Mouse (Mus musculus): Measurements from ENCODE around the gene Gcnt1. TPM values are rescaled to one million over a fixed set of nuclear protein-coding genes. Genes with fewer than 3 reads are reported as not detected.

Gcnt1 gene
- polyA plus RNA-seq, 1 experiment: 0.14 TPM

DNA sequence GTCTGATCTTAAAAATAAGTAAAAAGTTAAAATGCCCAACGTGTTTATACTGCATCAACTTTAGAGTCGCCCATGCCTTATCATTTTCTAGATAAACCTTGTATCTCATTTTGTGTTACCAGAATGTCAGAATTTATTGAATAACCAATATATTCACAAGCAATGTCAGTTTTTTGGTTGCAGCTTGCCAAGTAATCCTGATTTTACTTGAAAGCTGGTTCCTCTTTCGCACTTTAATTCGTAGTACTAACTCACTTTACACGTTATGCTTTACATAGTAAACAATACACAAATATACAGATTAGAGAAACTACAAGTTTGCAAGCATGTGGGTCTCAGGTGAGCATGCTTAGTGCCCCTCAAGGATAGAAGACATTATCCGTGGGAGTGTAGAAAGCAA lies 15.7 kb downstream of the Gcnt1 start:
- Histone ChIP-seq H3K4me3 (replicated peaks) (peak overlapping the region; percentile 87), H3K27me3 (ENCODE audit: control insufficient read depth) (peaks cover 43% of the 10 kb centered on the region), H3K9me3 (ENCODE audit: control insufficient read depth, low read length) (no peaks in the 10 kb centered on the region), H3K36me3 (ENCODE audit: control insufficient read depth) (peaks cover 17% of the 10 kb centered on the region), H3K4me1 (ENCODE audit: control insufficient read depth) (peaks cover 78% of the 10 kb centered on the region)
- TF ChIP-seq GATA1 (IDR thresholded peaks at IDR 0.05; ENCODE audit: low read length): no peak
- no peak for TF ChIP-seq TAL1 (IDR thresholded peaks at IDR 0.05; ENCODE audit: low read length)

DNA sequence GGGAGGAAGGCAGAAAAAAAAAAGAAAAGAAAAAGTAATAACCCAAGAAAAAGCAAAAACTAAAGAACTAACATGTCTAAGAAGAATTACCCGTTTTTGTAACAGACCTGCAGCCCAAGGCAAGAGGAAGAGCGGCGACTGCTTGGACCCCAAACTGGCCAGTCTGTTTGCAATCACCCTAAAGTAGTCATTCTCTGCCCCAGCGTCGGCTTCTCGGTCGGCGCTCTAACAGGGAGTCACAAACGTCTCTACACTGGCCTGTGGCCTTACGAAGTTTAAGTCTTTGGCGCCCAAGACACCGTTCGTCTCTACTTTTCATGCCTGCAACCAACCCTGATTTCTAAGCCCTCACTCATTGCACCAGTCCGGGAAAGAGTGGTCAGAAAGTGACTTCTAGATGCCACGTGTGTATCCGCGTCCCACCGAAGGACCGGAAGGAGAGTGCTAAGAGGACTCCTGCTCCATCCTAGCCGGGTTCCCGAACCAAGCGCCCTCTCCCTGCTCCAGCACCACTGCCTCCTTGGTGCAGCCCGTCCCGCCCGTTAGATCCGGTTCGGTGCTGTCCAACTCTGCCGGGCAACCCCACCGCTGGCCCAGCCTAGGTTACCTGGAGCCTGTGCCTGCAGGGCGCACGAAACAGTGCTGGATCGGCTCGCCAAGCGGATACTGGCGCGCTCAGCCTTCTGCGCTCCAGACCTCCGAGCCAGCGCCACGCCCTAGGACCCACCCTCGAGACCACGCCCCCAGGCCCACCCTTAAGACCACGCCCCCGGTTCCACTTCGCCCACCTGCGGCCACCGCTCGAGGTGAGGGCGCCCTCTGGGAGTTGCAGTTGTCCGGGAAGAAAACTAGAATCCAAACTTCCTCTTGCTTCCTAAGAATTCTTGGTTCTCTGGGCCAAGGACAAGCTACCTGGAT lies 16.4 kb downstream of the Gcnt1 start:
- TF ChIP-seq TAL1 (IDR thresholded peaks at IDR 0.05; ENCODE audit: low read length) (no peak), GATA1 (IDR thresholded peaks at IDR 0.05; ENCODE audit: low read length) (no peak)
- H3K4me1 ChIP-seq (ENCODE audit: control insufficient read depth): peaks cover 80% of the 10 kb centered on the region
- H3K9me3 ChIP-seq (ENCODE audit: control insufficient read depth, low read length): no peaks in the 10 kb centered on the region
- peaks cover 22% of the 10 kb centered on the region for H3K36me3 ChIP-seq (ENCODE audit: control insufficient read depth)
- H3K27me3 ChIP-seq (ENCODE audit: control insufficient read depth): peaks cover 43% of the 10 kb centered on the region
- peak overlapping the region; percentile 87 for H3K4me3 ChIP-seq (replicated peaks)

GRCm38 (mm10) chr19:17355361-17355760 lies 17.3 kb downstream of the Gcnt1 start:
- H3K4me3 ChIP-seq (replicated peaks): peak overlapping the region; percentile 87

DNA sequence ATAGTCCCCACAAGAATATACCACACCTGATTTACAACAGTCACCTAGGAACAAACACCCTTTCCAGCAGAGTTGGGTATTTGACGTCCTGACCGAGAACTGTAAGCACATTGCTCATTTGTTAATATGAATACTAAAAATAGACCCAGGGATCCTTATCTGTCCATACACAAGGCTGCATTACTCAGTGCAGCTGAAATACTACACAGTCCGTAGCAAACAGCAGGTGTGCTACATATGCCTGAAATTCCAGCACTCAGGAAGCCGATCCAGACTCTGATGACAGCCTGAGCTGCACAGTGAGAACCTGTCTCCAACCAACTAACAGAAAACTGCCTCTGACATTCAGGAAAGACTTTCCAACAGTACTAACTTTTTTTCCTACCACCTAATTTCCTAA lies 17.8 kb downstream of the Gcnt1 start:
- Histone ChIP-seq H3K27me3 (ENCODE audit: control insufficient read depth) (peaks cover 36% of the 10 kb centered on the region), H3K36me3 (ENCODE audit: control insufficient read depth) (peaks cover 31% of the 10 kb centered on the region), H3K4me3 (replicated peaks) (peak overlapping the region; percentile 87), H3K4me1 (ENCODE audit: control insufficient read depth) (peaks cover 79% of the 10 kb centered on the region), H3K9me3 (ENCODE audit: control insufficient read depth, low read length) (no peaks in the 10 kb centered on the region)
- TF ChIP-seq TAL1 (IDR thresholded peaks at IDR 0.05; ENCODE audit: low read length) (no peak), GATA1 (IDR thresholded peaks at IDR 0.05; ENCODE audit: low read length) (0 out of 2 replicates have a peak, but pooled peaks have one; percentile 37)

More at GRCm38 (mm10) chr19:17355361-17355760, 17.3 kb downstream of the Gcnt1 start:
- Histone ChIP-seq H3K36me3 (ENCODE audit: control insufficient read depth) (peaks cover 27% of the 10 kb centered on the region), H3K4me1 (ENCODE audit: control insufficient read depth) (peaks cover 80% of the 10 kb centered on the region), H3K27me3 (ENCODE audit: control insufficient read depth) (peaks cover 41% of the 10 kb centered on the region), H3K9me3 (ENCODE audit: control insufficient read depth, low read length) (no peaks in the 10 kb centered on the region)
- TF ChIP-seq GATA1 (IDR thresholded peaks at IDR 0.05; ENCODE audit: low read length): no peak
- TF ChIP-seq TAL1 (IDR thresholded peaks at IDR 0.05; ENCODE audit: low read length): no peak

DNA sequence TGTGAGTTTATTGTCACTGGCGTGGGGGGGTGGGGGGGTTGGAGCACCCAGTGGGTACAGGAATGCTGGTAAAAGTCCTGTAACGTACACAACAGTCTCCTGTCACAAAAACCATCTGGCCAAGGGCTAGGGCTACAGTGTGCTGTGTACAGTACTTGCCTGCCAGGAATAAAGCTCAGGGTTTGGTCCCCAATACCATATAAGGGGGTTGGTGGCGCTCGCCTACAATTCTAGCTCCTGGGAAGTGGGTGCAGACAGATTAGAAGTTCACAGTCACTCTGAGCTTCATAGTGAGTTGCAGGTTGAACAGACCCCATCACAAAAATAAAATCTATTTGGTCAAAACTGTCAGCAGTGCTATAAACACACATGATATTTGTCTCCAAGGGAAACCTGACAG lies 18.3 kb downstream of the Gcnt1 start:
- Histone ChIP-seq H3K9me3 (ENCODE audit: control insufficient read depth, low read length) (no peaks in the 10 kb centered on the region), H3K4me1 (ENCODE audit: control insufficient read depth) (peaks cover 81% of the 10 kb centered on the region), H3K36me3 (ENCODE audit: control insufficient read depth) (peaks cover 36% of the 10 kb centered on the region), H3K27me3 (ENCODE audit: control insufficient read depth) (peaks cover 33% of the 10 kb centered on the region), H3K4me3 (replicated peaks) (peak overlapping the region; percentile 87)
- TF ChIP-seq TAL1 (IDR thresholded peaks at IDR 0.05; ENCODE audit: low read length) (no peak), GATA1 (IDR thresholded peaks at IDR 0.05; ENCODE audit: low read length) (no peak)

DNA sequence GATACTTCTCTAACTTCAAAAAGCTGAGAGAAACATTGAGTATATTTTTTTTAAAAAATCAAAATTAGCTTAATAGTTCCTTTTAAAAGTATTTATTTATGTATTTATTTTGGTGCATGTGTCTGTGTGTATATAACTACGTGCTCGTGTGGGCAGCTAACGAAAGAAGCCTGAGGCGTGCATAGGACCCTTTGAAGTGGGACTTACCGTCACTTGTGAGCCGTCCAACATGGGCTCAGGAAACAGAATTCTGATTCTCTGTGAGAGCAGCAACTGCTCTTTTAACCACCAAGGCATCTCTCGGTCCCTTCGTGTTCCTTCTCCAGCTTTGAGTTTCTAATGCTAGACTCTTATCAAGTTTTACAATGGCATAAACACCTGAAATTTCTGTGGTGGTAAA lies 18.9 kb downstream of the Gcnt1 start:
- Histone ChIP-seq H3K4me3 (replicated peaks) (peak overlapping the region; percentile 87), H3K36me3 (ENCODE audit: control insufficient read depth) (peaks cover 40% of the 10 kb centered on the region), H3K9me3 (ENCODE audit: control insufficient read depth, low read length) (no peaks in the 10 kb centered on the region), H3K4me1 (ENCODE audit: control insufficient read depth) (peaks cover 81% of the 10 kb centered on the region), H3K27me3 (ENCODE audit: control insufficient read depth) (peaks cover 27% of the 10 kb centered on the region)
- no peak for TF ChIP-seq TAL1 (IDR thresholded peaks at IDR 0.05; ENCODE audit: low read length)
- TF ChIP-seq GATA1 (IDR thresholded peaks at IDR 0.05; ENCODE audit: low read length): no peak

DNA sequence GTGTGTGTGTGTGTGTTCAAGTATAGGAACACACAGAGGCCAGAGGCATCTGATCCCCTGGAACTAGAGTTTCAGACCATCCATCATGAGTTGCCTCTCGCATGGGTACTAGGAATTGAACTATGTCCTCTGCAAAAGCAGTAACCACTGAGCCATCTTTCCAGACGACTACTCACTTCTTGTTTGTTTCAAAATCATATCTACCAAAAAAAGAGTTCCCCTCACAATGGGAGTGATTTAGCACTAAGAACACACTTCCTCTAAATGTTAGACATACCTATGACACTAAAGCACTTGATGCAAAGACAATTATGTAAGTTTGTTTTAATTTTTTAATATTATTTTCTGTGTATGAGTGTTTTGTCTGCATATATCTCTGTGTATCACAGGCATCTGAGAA lies 24.8 kb downstream of the Gcnt1 start:
- TF ChIP-seq TAL1 (IDR thresholded peaks at IDR 0.05; ENCODE audit: low read length) (no peak), GATA1 (IDR thresholded peaks at IDR 0.05; ENCODE audit: low read length) (no peak)
- H3K4me3 ChIP-seq (replicated peaks): no peak overlapping the region
- peaks cover 44% of the 10 kb centered on the region for H3K4me1 ChIP-seq (ENCODE audit: control insufficient read depth)
- no peaks in the 10 kb centered on the region for H3K27me3 ChIP-seq (ENCODE audit: control insufficient read depth)
- H3K9me3 ChIP-seq (ENCODE audit: control insufficient read depth, low read length): no peaks in the 10 kb centered on the region
- peaks cover 44% of the 10 kb centered on the region for H3K36me3 ChIP-seq (ENCODE audit: control insufficient read depth)

DNA sequence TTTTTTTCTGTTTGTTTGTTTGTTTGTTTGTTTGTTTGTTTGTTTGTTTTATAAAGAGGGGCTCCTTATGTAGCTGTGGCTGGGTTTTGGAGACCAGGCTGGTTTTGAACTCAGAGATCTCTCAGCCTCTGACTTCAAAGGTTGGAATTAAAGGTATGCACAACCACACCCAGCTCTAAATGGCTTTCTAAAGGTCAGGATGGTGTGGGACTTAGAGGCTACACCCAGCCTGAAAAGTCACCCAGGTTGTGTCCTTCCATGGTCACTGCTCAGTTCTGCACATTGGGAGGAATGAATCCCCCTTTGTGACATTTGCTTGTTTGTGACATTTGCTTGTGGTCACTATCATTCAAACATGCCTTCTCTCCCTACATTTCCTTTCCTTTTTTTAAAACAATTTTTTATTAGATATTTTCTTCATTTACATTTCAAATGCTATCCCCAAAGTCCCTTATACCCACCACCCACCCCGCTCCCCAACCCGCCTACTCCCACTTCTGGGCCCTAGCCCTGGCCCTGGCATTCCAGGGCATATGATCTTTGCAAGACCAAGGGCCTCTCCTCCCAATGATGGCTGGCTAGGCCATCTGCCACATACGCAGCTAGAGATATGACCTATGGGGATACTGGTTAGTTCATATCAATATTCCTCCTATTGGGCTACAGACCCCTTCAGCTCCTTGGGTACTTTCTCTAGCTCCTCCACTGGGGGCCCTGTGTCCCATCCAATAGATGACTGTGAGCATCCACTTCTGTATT lies 25.7 kb downstream of the Gcnt1 start:
- Histone ChIP-seq H3K27me3 (ENCODE audit: control insufficient read depth) (no peaks in the 10 kb centered on the region), H3K36me3 (ENCODE audit: control insufficient read depth) (peaks cover 37% of the 10 kb centered on the region), H3K9me3 (ENCODE audit: control insufficient read depth, low read length) (no peaks in the 10 kb centered on the region), H3K4me3 (replicated peaks) (no peak overlapping the region), H3K4me1 (ENCODE audit: control insufficient read depth) (peaks cover 39% of the 10 kb centered on the region)
- no peak for TF ChIP-seq TAL1 (IDR thresholded peaks at IDR 0.05; ENCODE audit: low read length)
- no peak for TF ChIP-seq GATA1 (IDR thresholded peaks at IDR 0.05; ENCODE audit: low read length)

DNA sequence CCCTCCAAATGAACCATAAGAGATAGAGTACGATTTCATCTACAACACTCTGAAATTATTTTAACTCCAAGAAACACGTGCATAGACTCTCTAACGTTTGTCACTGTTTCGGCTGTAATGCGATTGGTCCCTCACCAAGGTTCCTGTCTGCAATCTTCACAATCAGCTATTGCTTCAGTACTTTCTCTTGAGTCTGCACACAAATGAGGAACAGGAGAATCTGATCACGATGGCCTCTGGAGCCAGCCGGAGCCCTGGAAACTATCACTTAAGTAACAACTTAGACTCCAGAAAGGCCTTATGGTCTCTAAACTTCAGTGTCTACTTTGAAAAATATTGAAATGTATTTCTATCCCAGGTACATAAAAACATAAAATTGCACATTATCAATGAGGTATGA lies 27.8 kb downstream of the Gcnt1 start:
- peaks cover 20% of the 10 kb centered on the region for H3K4me1 ChIP-seq (ENCODE audit: control insufficient read depth)
- no peaks in the 10 kb centered on the region for H3K9me3 ChIP-seq (ENCODE audit: control insufficient read depth, low read length)
- H3K27me3 ChIP-seq (ENCODE audit: control insufficient read depth): no peaks in the 10 kb centered on the region
- H3K4me3 ChIP-seq (replicated peaks): no peak overlapping the region
- TF ChIP-seq TAL1 (IDR thresholded peaks at IDR 0.05; ENCODE audit: low read length) (no peak), GATA1 (IDR thresholded peaks at IDR 0.05; ENCODE audit: low read length) (no peak)
- peaks cover 25% of the 10 kb centered on the region for H3K36me3 ChIP-seq (ENCODE audit: control insufficient read depth)

Data from erythroblast, embryonic 14.5 days (primary cell).